Mouse (Mus musculus) lung, adult 2 months (tissue): ENCODE results near the gene Mtg2. TPM values are rescaled to one million over a fixed set of nuclear protein-coding genes. Genes with fewer than 3 reads are reported as not detected.

ENCODE experiments used
- DNase-seq: peaks from one replicate; pipeline ENCODE4 v3.0.0; 2022
- H3K4me1 ChIP-seq: fragments of 200-500 bp; 2 replicates; pipeline ENCODE4 v1.6.1; 2011; ENCODE audit warnings: low read length; ENCODE audit not compliant: control insufficient read depth, insufficient read depth
- H3K4me3 ChIP-seq: fragments of 200-500 bp; replicated peaks from 2 replicates; pipeline ENCODE3; 2011; ENCODE audit warnings: low read depth, mild to moderate bottlenecking, control low read depth, low read length; ENCODE audit errors: extremely low read depth
- CTCF ChIP-seq: fragments of 200-500 bp; IDR thresholded peaks from 2 replicates; pipeline ENCODE4 v1.5.1; 2011; ENCODE audit warnings: mild to moderate bottlenecking, low read length, control low read depth; ENCODE audit not compliant: insufficient read depth
- POLR2A ChIP-seq: fragments of 200-500 bp; IDR thresholded peaks from 2 replicates; pipeline ENCODE4 v1.6.1; 2011; ENCODE audit warnings: low read depth, mild to moderate bottlenecking, control low read depth, low read length, borderline replicate concordance; ENCODE audit errors: extremely low read depth
- WGBS: fragments of 180-500 bp; shearing (Covaris S2); methylation state at CpG from one replicate; pipeline ENCODE4 v1.1.7; 2018; 5-methylcytosine and 5-hydroxymethylcytosine counted together
- polyA plus RNA-seq: library from polyadenylated mRNA; depleted of rRNA; stranded (reverse); fragments of >200 nt; gene quantifications from 2 replicates; pipeline ENCODE4 v1.2.3, GENCODE M21; 2012

Gene Mtg2
- polyA plus RNA-seq, 1 experiment: 17.1 TPM

- DNase-seq: no peak
- TF ChIP-seq POLR2A (no peak), CTCF (no peak)
- Histone ChIP-seq H3K4me1 (peaks cover 3% of the 10 kb centered on the region; the same call in 1 of the 2 replicates), H3K4me3 (no peak overlapping the region)
- 62% methylated on average over 3 of the region's 3 CpGs for WGBS
Observed at GRCm38 (mm10) chr2:180033956-180034355, 36.4 kb upstream of the Mtg2 start.

- no peak overlapping the region for H3K4me3 ChIP-seq
- no peak for DNase-seq
- TF ChIP-seq POLR2A (no peak), CTCF (no peak)
- 58% methylated on average over 5 of the region's 5 CpGs for WGBS
- peaks cover 3% of the 10 kb centered on the region; the same call in 1 of the 2 replicates for H3K4me1 ChIP-seq
Observed at GRCm38 (mm10) chr2:180034753-180035152, 35.6 kb upstream of the Mtg2 start.

GRCm38 (mm10) chr2:180040406-180040805 lies 30.0 kb upstream of the Mtg2 start:
- WGBS: 34% methylated on average over 6 of the region's 6 CpGs
- Histone ChIP-seq H3K4me3 (no peak overlapping the region), H3K4me1 (peaks cover 5% of the 10 kb centered on the region)
- TF ChIP-seq POLR2A (no peak), CTCF (no peak)
- DNase-seq: no peak

GRCm38 (mm10) chr2:180041577-180042255 lies 28.7 kb upstream of the Mtg2 start:
- Histone ChIP-seq H3K4me1 (peaks cover 5% of the 10 kb centered on the region), H3K4me3 (peak overlapping the region; percentile 98)
- 0 out of 2 replicates have a peak, but pooled peaks have one; percentile 29 for TF ChIP-seq POLR2A
- TF ChIP-seq CTCF: no peak
- DNase-seq: peak; percentile 38
- WGBS: under 1% methylated on average over 64 of the region's 66 CpGs

GRCm38 (mm10) chr2:180042256-180042857 lies 28.0 kb upstream of the Mtg2 start, which contains the start of the genes Psma7 and Ss18l1:
Gene Psma7, minus strand, starts transcription at chr2:180042433.
Gene Ss18l1, plus strand, starts transcription at chr2:180042509.
- Histone ChIP-seq H3K4me1 (peaks cover 5% of the 10 kb centered on the region), H3K4me3 (peak within 1 kb of the TSS; percentile 98)
- WGBS: under 1% methylated on average over 78 of the region's 78 CpGs
- peak; percentile 82; the same call in 1 of the 2 replicates for TF ChIP-seq POLR2A
- no peak for TF ChIP-seq CTCF
- DNase-seq: peak; percentile 86

GRCm38 (mm10) chr2:180042858-180043515 lies 27.4 kb upstream of the Mtg2 start:
- H3K4me1 ChIP-seq: peaks cover 5% of the 10 kb centered on the region
- no peak for TF ChIP-seq CTCF
- TF ChIP-seq POLR2A: no peak
- under 1% methylated on average over 66 of the region's 66 CpGs for WGBS
- peak overlapping the region; percentile 98 for H3K4me3 ChIP-seq
- DNase-seq: peak; percentile 57

- no peak overlapping the region for H3K4me3 ChIP-seq
- peak; percentile 66 for TF ChIP-seq CTCF
- no peak for TF ChIP-seq POLR2A
- H3K4me1 ChIP-seq: peaks cover 5% of the 10 kb centered on the region
- WGBS: 38% methylated on average over 4 of the region's 4 CpGs
- no peak for DNase-seq
Observed at GRCm38 (mm10) chr2:180045283-180045682, 25.1 kb upstream of the Mtg2 start.

- Histone ChIP-seq H3K4me1 (peaks cover 5% of the 10 kb centered on the region), H3K4me3 (no peak overlapping the region)
- TF ChIP-seq CTCF: no peak
- no peak for TF ChIP-seq POLR2A
- no peak for DNase-seq
- 59% methylated on average over 3 of the region's 3 CpGs for WGBS
Observed at GRCm38 (mm10) chr2:180047580-180047979, 22.8 kb upstream of the Mtg2 start.

- Histone ChIP-seq H3K4me1 (peaks cover 5% of the 10 kb centered on the region), H3K4me3 (no peak overlapping the region)
- no peak for TF ChIP-seq CTCF
- no peak for TF ChIP-seq POLR2A
- WGBS: 90% methylated on average over 18 of the region's 18 CpGs
- no peak for DNase-seq
Observed at GRCm38 (mm10) chr2:180047980-180048635, 22.3 kb upstream of the Mtg2 start.
